Mouse (Mus musculus): ENCODE results near the gene Ttc24. TPM values are rescaled to one million over a fixed set of nuclear protein-coding genes. Genes with fewer than 3 reads are reported as not detected.
A peak's percentile ranks its signal among the peaks of the same experiment; 100 is the strongest.

Ttc24 gene
- polyA plus RNA-seq, 1 experiment, result 176 TPM

- Histone ChIP-seq H3K4me1 (ENCODE audit: control insufficient read depth, insufficient read depth, low read length) (peaks cover 8% of the 10 kb centered on the region), H3K27me3 (ENCODE audit: control insufficient read depth, insufficient read depth, low read length) (no peaks in the 10 kb centered on the region), H3K4me3 (ENCODE audit: control insufficient read depth, low read depth, low read length) (peak within 1 kb of the TSS; percentile 96), H3K36me3 (ENCODE audit: control insufficient read depth, insufficient read depth, low read length) (no peaks in the 10 kb centered on the region; the same call in 1 of the 2 replicates), H3K27ac (ENCODE audit: control insufficient read depth, insufficient read depth, low read depth, low read length) (peak within 1 kb of the TSS; percentile 69)
- TF ChIP-seq POLR2A (IDR thresholded peaks at IDR 0.05; ENCODE audit: control insufficient read depth, low read depth, low read length) (peak; percentile 79), CTCF (IDR thresholded peaks at IDR 0.05; ENCODE audit: control insufficient read depth, insufficient read depth, insufficient replicate concordance, low read depth, low read length) (0 out of 2 replicates have a peak, but pooled peaks have one; percentile 1)
These were observed 20.0 kb downstream of the Ttc24 start, which contains the start of gene Naxe for GRCm38 (mm10) chr3:88057902-88058696. Gene Naxe, minus strand, starts transcription at chr3:88058495.

- Histone ChIP-seq H3K4me3 (ENCODE audit: control insufficient read depth, low read depth, low read length) (no peak overlapping the region), H3K4me1 (ENCODE audit: control insufficient read depth, insufficient read depth, low read length) (peaks cover 8% of the 10 kb centered on the region), H3K27ac (ENCODE audit: control insufficient read depth, insufficient read depth, low read depth, low read length) (no peak overlapping the region), H3K27me3 (ENCODE audit: control insufficient read depth, insufficient read depth, low read length) (no peaks in the 10 kb centered on the region), H3K36me3 (ENCODE audit: control insufficient read depth, insufficient read depth, low read length) (no peaks in the 10 kb centered on the region; the same call in none of the 2 replicates)
- TF ChIP-seq CTCF (IDR thresholded peaks at IDR 0.05; ENCODE audit: control insufficient read depth, insufficient read depth, insufficient replicate concordance, low read depth, low read length), result no peak
- TF ChIP-seq POLR2A (IDR thresholded peaks at IDR 0.05; ENCODE audit: control insufficient read depth, low read depth, low read length), result no peak
These were observed 21.1 kb downstream of the Ttc24 start for GRCm38 (mm10) chr3:88057030-88057429.

- Histone ChIP-seq H3K36me3 (ENCODE audit: control insufficient read depth, insufficient read depth, low read length) (no peaks in the 10 kb centered on the region; the same call in none of the 2 replicates), H3K27me3 (ENCODE audit: control insufficient read depth, insufficient read depth, low read length) (no peaks in the 10 kb centered on the region), H3K27ac (ENCODE audit: control insufficient read depth, insufficient read depth, low read depth, low read length) (no peak overlapping the region), H3K4me3 (ENCODE audit: control insufficient read depth, low read depth, low read length) (no peak overlapping the region), H3K4me1 (ENCODE audit: control insufficient read depth, insufficient read depth, low read length) (no peaks in the 10 kb centered on the region)
- TF ChIP-seq POLR2A (IDR thresholded peaks at IDR 0.05; ENCODE audit: control insufficient read depth, low read depth, low read length) (no peak), CTCF (IDR thresholded peaks at IDR 0.05; ENCODE audit: control insufficient read depth, insufficient read depth, insufficient replicate concordance, low read depth, low read length) (no peak)
These were observed 28.6 kb downstream of the Ttc24 start for GRCm38 (mm10) chr3:88049532-88049931.

- Histone ChIP-seq H3K36me3 (ENCODE audit: control insufficient read depth, insufficient read depth, low read length) (no peaks in the 10 kb centered on the region), H3K27ac (ENCODE audit: control insufficient read depth, insufficient read depth, low read depth, low read length) (peak within 1 kb of the TSS; percentile 47; the same call in 1 of the 2 replicates), H3K4me1 (ENCODE audit: control insufficient read depth, insufficient read depth, low read length) (peaks cover 3% of the 10 kb centered on the region), H3K27me3 (ENCODE audit: control insufficient read depth, insufficient read depth, low read length) (no peaks in the 10 kb centered on the region), H3K4me3 (ENCODE audit: control insufficient read depth, low read depth, low read length) (peak within 1 kb of the TSS; percentile 97)
- TF ChIP-seq POLR2A (IDR thresholded peaks at IDR 0.05; ENCODE audit: control insufficient read depth, low read depth, low read length), result peak; percentile 69
- no peak for TF ChIP-seq CTCF (IDR thresholded peaks at IDR 0.05; ENCODE audit: control insufficient read depth, insufficient read depth, insufficient replicate concordance, low read depth, low read length)
These were observed 35.3 kb downstream of the Ttc24 start, which contains the start of gene Gpatch4 for GRCm38 (mm10) chr3:88042661-88043421. Gene Gpatch4, plus strand, starts transcription at chr3:88043108.

GRCm38 (mm10) chr3:88035561-88036293 is 42.4 kb downstream of the Ttc24 start:
- Histone ChIP-seq H3K27me3 (ENCODE audit: control insufficient read depth, insufficient read depth, low read length) (no peaks in the 10 kb centered on the region), H3K27ac (ENCODE audit: control insufficient read depth, insufficient read depth, low read depth, low read length) (no peak overlapping the region), H3K4me1 (ENCODE audit: control insufficient read depth, insufficient read depth, low read length) (peaks cover 5% of the 10 kb centered on the region; the same call in 1 of the 2 replicates), H3K4me3 (ENCODE audit: control insufficient read depth, low read depth, low read length) (no peak overlapping the region), H3K36me3 (ENCODE audit: control insufficient read depth, insufficient read depth, low read length) (no peaks in the 10 kb centered on the region)
- no peak for TF ChIP-seq CTCF (IDR thresholded peaks at IDR 0.05; ENCODE audit: control insufficient read depth, insufficient read depth, insufficient replicate concordance, low read depth, low read length)

GRCm38 (mm10) chr3:88033506-88033905 is 44.6 kb downstream of the Ttc24 start:
- no peak overlapping the region for H3K27ac ChIP-seq (ENCODE audit: control insufficient read depth, insufficient read depth, low read depth, low read length)
- peaks cover 6% of the 10 kb centered on the region; the same call in 1 of the 2 replicates for H3K4me1 ChIP-seq (ENCODE audit: control insufficient read depth, insufficient read depth, low read length)
- TF ChIP-seq POLR2A (IDR thresholded peaks at IDR 0.05; ENCODE audit: control insufficient read depth, low read depth, low read length), result no peak
- no peak for TF ChIP-seq CTCF (IDR thresholded peaks at IDR 0.05; ENCODE audit: control insufficient read depth, insufficient read depth, insufficient replicate concordance, low read depth, low read length)
- H3K27me3 ChIP-seq (ENCODE audit: control insufficient read depth, insufficient read depth, low read length), result no peaks in the 10 kb centered on the region
- H3K4me3 ChIP-seq (ENCODE audit: control insufficient read depth, low read depth, low read length), result no peak overlapping the region
- H3K36me3 ChIP-seq (ENCODE audit: control insufficient read depth, insufficient read depth, low read length), result no peaks in the 10 kb centered on the region
